Mouse (Mus musculus) retina, adult 2 months (tissue): Measurements from ENCODE around the gene Unc5cl.
A peak's percentile ranks its signal among the peaks of the same experiment; 100 is the strongest.

ENCODE experiments used
- DNase-seq: peaks from one replicate; pipeline ENCODE4 v3.0.0-alpha.2; 2012; ENCODE audit warnings: low read depth, low spot score

Gene Unc5cl

GRCm38 (mm10) chr17:48454688-48455087, at the start of gene Unc5cl:
Gene Unc5cl (plus strand): TSS chr17:48454901.
- no peak for DNase-seq

- no peak for DNase-seq
Measured at GRCm38 (mm10) chr17:48407154-48407553, 47.5 kb upstream of the Unc5cl start.

- no peak for DNase-seq
Measured at GRCm38 (mm10) chr17:48407910-48408525, 46.7 kb upstream of the Unc5cl start.

GRCm38 (mm10) chr17:48408526-48409291, 46.0 kb upstream of the Unc5cl start:
- no peak for DNase-seq

GRCm38 (mm10) chr17:48409380-48410298, 45.1 kb upstream of the Unc5cl start, which contains the start of the genes Nfya and Oard1:
Gene Nfya (minus strand): TSS chr17:48409906.
Gene Oard1 (plus strand): TSS chr17:48410014.
- DNase-seq, result peak; percentile 98

- no peak for DNase-seq
Measured at GRCm38 (mm10) chr17:48410299-48410785, 44.4 kb upstream of the Unc5cl start.

GRCm38 (mm10) chr17:48411241-48411640, 43.5 kb upstream of the Unc5cl start:
- no peak for DNase-seq

GRCm38 (mm10) chr17:48416011-48416410, 38.7 kb upstream of the Unc5cl start:
- DNase-seq, result no peak

- no peak for DNase-seq
Measured at GRCm38 (mm10) chr17:48416425-48417195, 38.1 kb upstream of the Unc5cl start.

- no peak for DNase-seq
Measured at GRCm38 (mm10) chr17:48417521-48417920, 37.2 kb upstream of the Unc5cl start.

GRCm38 (mm10) chr17:48418174-48418573, 36.5 kb upstream of the Unc5cl start:
- no peak for DNase-seq

GRCm38 (mm10) chr17:48418781-48419180, 35.9 kb upstream of the Unc5cl start:
- no peak for DNase-seq

GRCm38 (mm10) chr17:48419571-48419970, 35.1 kb upstream of the Unc5cl start:
- no peak for DNase-seq

- DNase-seq, result no peak
Measured at GRCm38 (mm10) chr17:48424237-48424636, 30.5 kb upstream of the Unc5cl start.

- DNase-seq, result no peak
Measured at GRCm38 (mm10) chr17:48425823-48426612, 28.7 kb upstream of the Unc5cl start.

GRCm38 (mm10) chr17:48426991-48427750, 27.5 kb upstream of the Unc5cl start:
- no peak for DNase-seq

GRCm38 (mm10) chr17:48427852-48428530, 26.7 kb upstream of the Unc5cl start:
- no peak for DNase-seq

- DNase-seq, result peak; percentile 20
Measured at GRCm38 (mm10) chr17:48430394-48430793, 24.3 kb upstream of the Unc5cl start.

GRCm38 (mm10) chr17:48431054-48431453, 23.6 kb upstream of the Unc5cl start:
- DNase-seq, result peak; percentile 25
